Mouse (Mus musculus): ENCODE measurements around the gene Hist1h4f. TPM values are rescaled to one million over a fixed set of nuclear protein-coding genes. Genes with fewer than 3 reads are reported as not detected.

Gene Hist1h4f
- total RNA-seq, 2 experiments from 2014 or later: 110 to 3,291 TPM

DNA sequence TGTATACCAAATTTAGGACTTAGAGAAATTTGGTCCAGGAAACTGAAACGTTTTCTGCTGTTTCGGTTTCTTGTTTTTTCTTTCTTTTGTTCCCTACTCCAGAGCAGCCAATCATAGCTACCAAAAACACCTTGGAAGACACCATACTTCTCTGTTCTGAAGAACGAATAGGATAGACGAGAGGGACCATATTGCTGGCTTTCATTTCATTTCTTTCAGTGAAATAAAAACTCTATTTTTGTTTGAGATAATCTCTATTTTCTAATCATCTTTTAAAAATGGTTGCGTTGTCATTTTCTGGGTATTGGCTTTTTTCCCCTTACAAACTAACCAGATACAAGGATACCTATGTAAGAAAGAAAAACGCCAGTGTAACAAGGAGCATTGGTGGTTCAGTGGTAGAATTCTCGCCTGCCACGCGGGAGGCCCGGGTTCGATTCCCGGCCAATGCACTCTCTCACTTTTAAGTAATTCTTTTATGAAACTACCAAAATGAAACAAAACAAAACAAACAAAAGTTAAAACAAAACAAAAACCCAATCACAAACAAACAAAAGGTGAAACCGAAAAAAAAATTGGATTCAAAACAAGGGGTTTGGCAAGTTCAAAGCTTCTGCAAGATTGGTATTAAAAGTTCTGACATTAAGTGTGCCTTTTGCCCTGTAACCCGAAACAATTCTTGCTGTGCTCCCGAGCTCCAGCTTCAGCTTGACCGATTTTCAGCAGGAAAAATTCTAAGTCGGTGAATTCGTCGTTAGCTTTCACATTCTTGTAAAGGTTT is 34.4 kb downstream of the Hist1h4f start:
- ATAC-seq (ENCODE audit: poor library complexity, severe bottlenecking): peak; percentile 39

DNA sequence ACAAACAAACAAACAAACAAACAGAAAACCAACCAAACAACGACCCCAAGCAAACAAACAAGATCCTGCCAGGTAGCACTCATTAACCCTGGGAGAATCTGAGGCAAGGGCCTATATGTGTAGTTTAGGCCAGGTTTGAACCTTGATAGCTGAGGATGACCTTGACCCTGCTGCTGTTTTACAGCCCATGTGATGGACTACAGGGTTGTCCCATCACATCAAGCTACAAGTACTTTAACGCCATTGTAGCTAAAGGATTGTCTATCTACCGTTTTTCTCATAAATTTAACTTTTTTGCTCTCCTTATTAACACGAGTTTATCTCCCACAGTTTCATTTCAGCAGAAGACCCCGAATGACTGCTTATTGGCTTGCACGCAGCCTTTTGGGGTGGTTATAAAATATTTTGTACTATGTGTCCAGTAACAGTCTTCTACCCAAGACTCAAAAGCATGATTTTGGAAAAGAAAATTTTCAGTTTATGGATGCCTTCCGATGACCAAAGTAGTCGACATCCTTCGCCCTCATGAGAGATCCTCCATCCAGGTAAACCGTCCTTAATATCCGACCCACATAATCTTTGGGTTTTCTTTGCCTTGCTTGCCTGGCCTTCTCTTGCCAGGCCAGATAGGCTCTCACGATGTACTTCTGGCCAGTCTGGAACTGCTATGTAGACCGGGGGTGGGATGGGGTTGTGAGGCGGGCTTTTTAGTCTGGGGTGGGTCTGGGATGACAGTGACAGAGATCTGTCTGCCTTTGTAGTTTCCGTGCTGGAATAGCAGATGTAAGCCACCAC is 35.4 kb downstream of the Hist1h4f start:
- no peak for ATAC-seq (ENCODE audit: poor library complexity, severe bottlenecking)

DNA sequence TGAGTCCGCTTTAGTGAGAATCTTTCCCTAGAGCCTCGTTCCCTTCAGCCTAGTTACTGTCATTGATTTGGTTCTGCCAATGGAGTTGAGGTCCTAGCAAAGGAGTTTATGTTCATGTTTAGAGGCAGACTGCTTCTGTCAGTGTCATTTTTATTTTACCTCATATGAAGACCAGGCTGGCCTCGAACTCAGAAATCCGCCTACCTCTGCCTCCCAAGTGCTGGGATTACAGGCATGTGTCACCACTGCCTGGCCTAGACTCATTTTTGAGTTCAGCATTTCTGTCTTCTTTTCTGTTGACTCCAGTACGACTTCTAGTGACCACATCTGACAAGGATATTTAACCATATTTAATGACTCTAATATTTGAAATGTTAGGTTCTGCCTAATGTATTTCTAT is 36.2 kb downstream of the Hist1h4f start:
- ATAC-seq (ENCODE audit: poor library complexity, severe bottlenecking): no peak

DNA sequence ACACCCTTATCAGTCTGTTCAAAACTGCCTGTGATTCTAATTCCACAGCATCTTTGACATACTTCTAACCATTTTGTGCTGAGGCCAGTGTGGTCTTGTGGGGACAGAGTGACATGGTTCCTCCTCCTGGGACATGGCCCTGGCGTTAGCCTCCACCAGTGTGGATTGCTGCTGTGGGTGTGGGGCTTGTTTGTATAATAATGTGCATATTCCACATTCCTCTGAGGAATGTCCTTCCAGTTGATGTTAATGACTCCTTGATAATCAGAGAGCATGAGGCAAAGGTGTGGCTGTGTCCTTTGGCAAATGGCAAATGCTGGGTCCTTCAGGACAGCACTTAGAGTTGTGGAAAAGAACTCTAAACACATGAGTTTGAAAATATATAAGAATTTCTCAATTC is 37.9 kb downstream of the Hist1h4f start:
- no peak for ATAC-seq (ENCODE audit: poor library complexity, severe bottlenecking)

DNA sequence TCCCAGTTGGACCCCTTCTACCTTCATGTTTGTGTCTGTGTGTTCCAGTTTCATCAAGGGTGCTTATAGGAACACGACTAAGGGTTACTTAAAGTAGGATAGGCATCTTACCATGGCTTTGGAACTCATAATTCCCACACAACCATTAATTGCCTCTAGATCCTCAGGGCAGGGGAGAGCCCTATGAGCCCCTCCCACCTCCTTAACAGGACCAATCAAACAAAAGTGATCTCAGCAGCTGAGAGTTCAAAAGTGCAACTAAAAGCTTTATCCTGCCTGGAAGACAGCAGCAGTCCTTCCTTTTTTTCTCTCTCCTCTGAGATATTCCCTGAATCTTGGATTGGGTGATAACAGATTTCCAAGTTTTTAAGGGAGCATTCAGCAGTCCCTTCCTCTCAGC is 41.3 kb downstream of the Hist1h4f start:
- ATAC-seq (ENCODE audit: poor library complexity, severe bottlenecking): no peak

DNA sequence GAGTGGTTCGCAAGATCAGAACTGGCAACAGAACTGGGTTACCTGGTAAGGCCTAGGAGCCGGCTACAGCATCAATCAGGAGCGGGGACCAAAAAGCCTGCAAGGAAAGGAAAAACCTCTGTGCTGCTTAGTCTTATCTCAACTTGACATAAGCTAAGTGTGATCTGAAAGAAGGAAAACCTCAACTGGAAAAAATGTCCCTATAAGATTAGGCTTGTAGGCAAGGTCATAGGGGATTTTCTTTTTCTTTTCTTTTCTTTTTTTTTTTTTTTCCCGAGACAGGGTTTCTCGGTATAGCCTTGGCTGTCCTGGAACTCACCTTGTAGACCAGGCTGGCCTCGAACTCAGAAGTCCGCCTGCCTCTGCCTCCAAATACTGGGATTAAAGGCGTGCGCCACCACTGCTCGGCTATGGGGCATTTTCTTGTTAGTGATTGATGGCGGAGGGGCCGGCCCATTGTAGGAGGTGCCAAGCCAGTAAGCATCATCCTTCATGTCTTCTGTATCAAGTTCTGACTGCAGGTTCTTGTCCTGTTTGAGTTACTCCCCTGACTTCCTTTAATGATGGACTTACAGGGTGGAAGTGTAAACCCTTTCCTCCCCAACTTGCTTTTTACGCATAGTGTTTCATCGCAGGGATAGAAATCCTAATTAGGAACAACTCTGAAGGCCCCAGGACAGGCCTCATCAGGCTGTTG is 44.5 kb downstream of the Hist1h4f start:
- ATAC-seq (ENCODE audit: poor library complexity, severe bottlenecking): no peak

DNA sequence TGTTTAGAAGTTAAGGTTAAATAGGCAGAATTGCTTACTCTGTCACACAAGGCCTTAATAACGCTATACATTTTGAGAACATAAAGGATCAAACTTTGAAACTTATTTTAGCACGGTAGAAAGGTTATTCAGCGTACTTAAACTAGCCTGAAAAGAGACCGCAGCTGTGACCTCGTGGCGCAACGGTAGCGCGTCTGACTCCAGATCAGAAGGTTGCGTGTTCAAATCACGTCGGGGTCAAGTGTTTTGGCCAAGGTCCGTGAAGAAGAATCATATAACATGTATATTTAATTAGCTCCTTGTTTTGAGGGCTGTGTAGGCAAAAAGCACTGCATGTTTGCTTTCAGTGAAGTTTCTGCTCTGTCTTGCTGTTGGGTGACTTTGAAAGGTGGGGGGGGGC is 45.1 kb downstream of the Hist1h4f start:
- no peak for ATAC-seq (ENCODE audit: poor library complexity, severe bottlenecking)

DNA sequence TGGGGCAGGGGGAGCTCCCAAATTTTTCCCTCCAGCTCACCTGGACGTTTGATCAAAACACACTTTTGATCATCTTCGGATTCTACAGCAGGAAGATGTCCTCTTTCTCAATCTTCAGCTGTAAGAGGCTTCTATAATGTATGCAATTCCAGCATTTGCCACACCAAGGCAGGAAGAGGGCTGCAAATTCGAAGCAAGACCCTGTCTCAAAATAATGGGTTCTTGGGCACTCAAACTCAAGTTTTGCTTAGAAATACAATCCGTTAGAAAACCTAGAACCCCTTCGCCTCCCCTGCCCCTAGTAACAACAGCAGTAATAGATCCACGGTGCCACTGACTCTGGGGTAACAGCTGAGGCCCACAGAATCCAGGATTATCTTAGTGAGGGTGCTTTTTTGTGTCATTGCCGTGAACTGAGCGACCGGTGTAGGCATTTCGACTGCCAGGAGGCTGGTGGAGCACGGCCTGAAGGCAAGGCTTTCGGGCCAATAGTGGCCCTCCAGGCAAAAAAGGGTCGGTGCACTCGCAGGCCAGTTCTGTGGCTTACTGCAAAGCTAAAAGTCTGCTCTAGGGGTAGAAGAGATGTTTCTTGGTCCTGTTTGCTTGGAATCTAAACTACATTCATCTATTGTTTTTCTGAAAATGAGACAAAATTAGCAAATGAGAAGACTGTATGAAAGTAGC is 45.6 kb downstream of the Hist1h4f start:
- ATAC-seq (ENCODE audit: poor library complexity, severe bottlenecking): no peak

DNA sequence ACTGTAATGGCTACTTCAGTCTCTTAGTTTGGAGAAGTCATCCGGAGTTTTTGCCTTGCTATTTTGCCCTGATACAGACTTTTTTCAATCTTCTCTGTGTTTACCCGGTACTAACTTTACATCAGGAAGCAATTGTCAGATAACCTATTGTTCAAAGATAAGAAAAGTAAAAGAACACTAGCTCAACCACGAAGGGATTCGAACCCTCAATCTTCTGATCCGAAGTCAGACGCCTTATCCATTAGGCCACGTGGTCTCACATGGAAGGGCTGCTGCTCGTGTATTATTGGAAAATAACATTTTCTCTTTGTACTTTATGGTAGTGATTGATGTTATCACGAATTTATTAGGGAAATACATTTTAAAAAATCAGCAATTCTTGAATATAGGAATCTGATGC is 47.7 kb downstream of the Hist1h4f start:
- no peak for ATAC-seq (ENCODE audit: poor library complexity, severe bottlenecking)

DNA sequence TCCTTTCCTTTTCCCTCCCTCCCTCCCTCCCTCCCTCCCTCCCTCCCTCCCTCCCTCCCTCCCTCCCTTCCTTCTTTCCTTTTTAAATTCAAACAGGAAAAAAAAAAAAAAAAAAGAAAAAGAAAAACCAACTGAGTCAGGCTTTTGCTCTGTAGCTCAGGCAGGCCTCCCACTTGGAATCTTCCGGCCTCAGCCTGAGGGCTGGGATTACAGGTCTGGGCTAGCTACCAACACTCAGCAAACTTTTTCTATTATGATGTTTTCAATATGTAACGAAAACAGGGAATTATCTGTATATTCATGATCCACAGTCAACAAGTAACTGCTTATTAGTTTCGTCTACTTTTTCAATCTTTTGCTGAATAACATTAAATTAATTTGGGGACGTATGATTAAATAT is 48.5 kb downstream of the Hist1h4f start:
- ATAC-seq (ENCODE audit: poor library complexity, severe bottlenecking): no peak

DNA sequence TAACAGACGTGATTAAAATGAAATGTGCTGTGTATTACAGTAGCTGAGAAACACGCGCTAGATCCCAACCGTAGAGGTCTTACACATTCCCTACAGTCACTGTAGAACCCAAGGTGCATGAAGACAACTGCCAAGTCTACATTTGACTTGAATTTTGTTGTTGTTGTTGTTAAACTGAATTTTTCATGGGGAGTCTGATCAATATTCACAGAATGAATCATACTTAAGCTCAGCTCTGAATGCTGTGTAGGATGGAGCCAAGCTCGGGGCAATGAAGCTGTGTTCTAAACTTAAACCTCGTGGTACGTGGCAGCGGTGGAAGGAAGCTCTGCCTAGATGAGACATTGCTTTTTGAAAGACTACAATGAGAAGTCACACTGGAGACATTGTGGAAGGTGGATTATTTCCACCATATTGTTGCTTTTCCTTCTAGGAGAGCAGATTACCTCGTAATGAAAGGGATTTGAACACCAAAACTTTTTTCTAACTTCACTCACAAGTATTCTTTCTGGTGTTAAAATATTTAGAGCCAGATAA is 49.3 kb downstream of the Hist1h4f start:
- no peak for ATAC-seq (ENCODE audit: poor library complexity, severe bottlenecking)

DNA sequence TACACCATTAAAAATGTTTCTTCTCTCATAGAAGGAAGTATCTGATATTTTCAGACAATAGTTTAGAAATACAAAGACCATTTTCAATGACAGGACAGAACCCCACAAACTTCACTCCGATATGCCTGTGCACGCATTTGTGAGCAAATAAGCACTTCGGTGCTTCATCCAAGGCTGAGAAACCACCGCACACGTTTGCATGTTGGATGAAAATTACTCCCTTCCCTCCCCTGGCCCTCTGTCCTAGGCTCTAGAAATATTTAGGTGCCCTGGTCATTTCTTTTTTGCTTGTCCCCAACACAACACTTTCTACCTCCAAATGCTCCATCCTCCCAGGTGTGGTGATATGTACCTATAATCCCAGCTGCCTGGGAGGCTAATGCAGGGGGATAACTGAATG is 49.9 kb downstream of the Hist1h4f start:
- no peak for ATAC-seq (ENCODE audit: poor library complexity, severe bottlenecking)

Other genes starting within 250 kb of the Hist1h4f start
Only the 30 nearest of the 34 such genes appear.
- 18.8 and 20.3 TPM in 2 replicates for gene Zfp322a, start 182.4 kb downstream of the Hist1h4f start, total RNA-seq (2015)
- gene Zfp322a, start 182.4 kb downstream of the Hist1h4f start, total RNA-seq (2017): 39.8 and 46.7 TPM in 2 replicates
- 5.1 and 5.2 TPM in 2 replicates for gene Abt1, start 127.8 kb downstream of the Hist1h4f start, total RNA-seq (2015)
- gene Abt1, start 127.8 kb downstream of the Hist1h4f start, total RNA-seq (2017): 6.8 and 11.2 TPM in 2 replicates
- gene Btn1a1, start 85.7 kb downstream of the Hist1h4f start, total RNA-seq (2015): not detected in 2 replicates
- gene Btn1a1, start 85.7 kb downstream of the Hist1h4f start, total RNA-seq (2017): not detected in 2 replicates
- not detected in 2 replicates for gene Btn2a2, start 62.8 kb downstream of the Hist1h4f start, total RNA-seq (2015)
- gene Btn2a2, start 62.8 kb downstream of the Hist1h4f start, total RNA-seq (2017): not detected in 2 replicates
- gene Hist1h4h, start 20.6 kb downstream of the Hist1h4f start, total RNA-seq (2015): 61.7 and 63.9 TPM in 2 replicates
- gene Hist1h4h, start 20.6 kb downstream of the Hist1h4f start, total RNA-seq (2017): 1,033 and 1,202 TPM in 2 replicates
- 61.9 and 91.1 TPM in 2 replicates for gene Hist1h2af, start 17.7 kb downstream of the Hist1h4f start, total RNA-seq (2015)
- 1,786 and 1,821 TPM in 2 replicates for gene Hist1h2af, start 17.7 kb downstream of the Hist1h4f start, total RNA-seq (2017)
- 225 and 241 TPM in 2 replicates for gene Hist1h3g, start 16.2 kb downstream of the Hist1h4f start, total RNA-seq (2015)
- 441 and 668 TPM in 2 replicates for gene Hist1h3g, start 16.2 kb downstream of the Hist1h4f start, total RNA-seq (2017)
- 32.3 and 36.5 TPM in 2 replicates for gene Hist1h2bh, start 8.3 kb downstream of the Hist1h4f start, total RNA-seq (2015)
- 143 and 176 TPM in 2 replicates for gene Hist1h2bh, start 8.3 kb downstream of the Hist1h4f start, total RNA-seq (2017)
- gene Hist1h3f, start 7.6 kb downstream of the Hist1h4f start, total RNA-seq (2015): 43.8 and 48.7 TPM in 2 replicates
- gene Hist1h3f, start 7.6 kb downstream of the Hist1h4f start, total RNA-seq (2017): 145 and 146 TPM in 2 replicates
- gene Hist1h1d, start 1.6 kb upstream of the Hist1h4f start, total RNA-seq (2015): 16.7 and 17.0 TPM in 2 replicates
- gene Hist1h1d, start 1.6 kb upstream of the Hist1h4f start, total RNA-seq (2017): 182 and 184 TPM in 2 replicates
- gene Hist1h3e, start 10.7 kb upstream of the Hist1h4f start, total RNA-seq (2015): 101 and 161 TPM in 2 replicates
- 295 and 358 TPM in 2 replicates for gene Hist1h3e, start 10.7 kb upstream of the Hist1h4f start, total RNA-seq (2017)
- 8.8 and 9.0 TPM in 2 replicates for gene Hist1h2ae, start 19.6 kb upstream of the Hist1h4f start, total RNA-seq (2015)
- gene Hist1h2ae, start 19.6 kb upstream of the Hist1h4f start, total RNA-seq (2017): 272 and 274 TPM in 2 replicates
- gene Hist1h2bg, start 19.7 kb upstream of the Hist1h4f start, total RNA-seq (2015): 325 and 384 TPM in 2 replicates
- gene Hist1h2bg, start 19.7 kb upstream of the Hist1h4f start, total RNA-seq (2017): 1,715 and 1,721 TPM in 2 replicates
- gene Hist1h2bf, start 22.5 kb upstream of the Hist1h4f start, total RNA-seq (2015): 449 and 490 TPM in 2 replicates
- 736 and 744 TPM in 2 replicates for gene Hist1h2bf, start 22.5 kb upstream of the Hist1h4f start, total RNA-seq (2017)
- gene Hist1h2ad, start 22.7 kb upstream of the Hist1h4f start, total RNA-seq (2015): 3.2 and 3.6 TPM in 2 replicates
- gene Hist1h2ad, start 22.7 kb upstream of the Hist1h4f start, total RNA-seq (2017): 93.7 and 99.2 TPM in 2 replicates
- 150 and 159 TPM in 2 replicates for gene Hist1h3d, start 24.1 kb upstream of the Hist1h4f start, total RNA-seq (2015)
- gene Hist1h3d, start 24.1 kb upstream of the Hist1h4f start, total RNA-seq (2017): 86.3 and 96.3 TPM in 2 replicates
- 655 and 672 TPM in 2 replicates for gene Hist1h4d, start 29.9 kb upstream of the Hist1h4f start, total RNA-seq (2015)
- 1,182 and 1,443 TPM in 2 replicates for gene Hist1h4d, start 29.9 kb upstream of the Hist1h4f start, total RNA-seq (2017)
- gene Hist1h2be, start 69.5 kb upstream of the Hist1h4f start, total RNA-seq (2015): 15.1 and 16.4 TPM in 2 replicates
- 110 and 115 TPM in 2 replicates for gene Hist1h2be, start 69.5 kb upstream of the Hist1h4f start, total RNA-seq (2017)
- gene Hist1h1e, start 70.9 kb upstream of the Hist1h4f start, total RNA-seq (2015): 408 and 475 TPM in 2 replicates
- 457 and 467 TPM in 2 replicates for gene Hist1h1e, start 70.9 kb upstream of the Hist1h4f start, total RNA-seq (2017)
- 10.3 and 12.0 TPM in 2 replicates for gene Hist1h2ac, start 132.3 kb upstream of the Hist1h4f start, total RNA-seq (2015)
- 67.7 and 81.2 TPM in 2 replicates for gene Hist1h2ac, start 132.3 kb upstream of the Hist1h4f start, total RNA-seq (2017)
- gene Hist1h2bc, start 132.6 kb upstream of the Hist1h4f start, total RNA-seq (2015): 40.3 and 42.6 TPM in 2 replicates
- gene Hist1h2bc, start 132.6 kb upstream of the Hist1h4f start, total RNA-seq (2017): 253 and 263 TPM in 2 replicates
- 0.94 TPM in 1 of 2 replicates, not detected in the other for gene Hist1h1t, start 144.2 kb upstream of the Hist1h4f start, total RNA-seq (2015)
- gene Hist1h1t, start 144.2 kb upstream of the Hist1h4f start, total RNA-seq (2017): 2.7 and 5.3 TPM in 2 replicates
- gene Hist1h4c, start 146.8 kb upstream of the Hist1h4f start, total RNA-seq (2015): 60.8 and 62.1 TPM in 2 replicates
- 282 and 359 TPM in 2 replicates for gene Hist1h4c, start 146.8 kb upstream of the Hist1h4f start, total RNA-seq (2017)
- 12.3 and 17.1 TPM in 2 replicates for gene Hfe, start 159.2 kb upstream of the Hist1h4f start, total RNA-seq (2015)
- 7.6 and 8.5 TPM in 2 replicates for gene Hfe, start 159.2 kb upstream of the Hist1h4f start, total RNA-seq (2017)
- gene Hist1h1c, start 187.2 kb upstream of the Hist1h4f start, total RNA-seq (2015): 179 and 186 TPM in 2 replicates
- 1,288 and 1,327 TPM in 2 replicates for gene Hist1h1c, start 187.2 kb upstream of the Hist1h4f start, total RNA-seq (2017)
- 115 and 119 TPM in 2 replicates for gene Hist1h3c, start 194.0 kb upstream of the Hist1h4f start, total RNA-seq (2015)
- 508 and 593 TPM in 2 replicates for gene Hist1h3c, start 194.0 kb upstream of the Hist1h4f start, total RNA-seq (2017)
- gene Hist1h2bb, start 195.1 kb upstream of the Hist1h4f start, total RNA-seq (2015): 264 and 296 TPM in 2 replicates
- 5,681 and 7,839 TPM in 2 replicates for gene Hist1h2bb, start 195.1 kb upstream of the Hist1h4f start, total RNA-seq (2017)
- gene Hist1h2ab, start 199.5 kb upstream of the Hist1h4f start, total RNA-seq (2015): 64.3 and 114 TPM in 2 replicates
- gene Hist1h2ab, start 199.5 kb upstream of the Hist1h4f start, total RNA-seq (2017): 3,821 and 4,666 TPM in 2 replicates
- gene Hist1h3b, start 200.6 kb upstream of the Hist1h4f start, total RNA-seq (2015): 495 and 572 TPM in 2 replicates
- 546 and 613 TPM in 2 replicates for gene Hist1h3b, start 200.6 kb upstream of the Hist1h4f start, total RNA-seq (2017)
- 64.8 and 95.3 TPM in 2 replicates for gene Hist1h4b, start 205.4 kb upstream of the Hist1h4f start, total RNA-seq (2015)
- gene Hist1h4b, start 205.4 kb upstream of the Hist1h4f start, total RNA-seq (2017): 562 and 732 TPM in 2 replicates